Mouse (Mus musculus) testis, postnatal 10 days (tissue): ENCODE measurements at regions not wholly inside any gene's neighbourhood (a gene's known extent, or its start where the extent isn't known, plus 50 kb on each side); places are given as distances from the start of the nearest gene placed in this dataset.

Experiments used
- DNase-seq: peaks from one replicate; pipeline ENCODE4 v3.0.0; 2021; ENCODE audit warnings: low spot score

DNA sequence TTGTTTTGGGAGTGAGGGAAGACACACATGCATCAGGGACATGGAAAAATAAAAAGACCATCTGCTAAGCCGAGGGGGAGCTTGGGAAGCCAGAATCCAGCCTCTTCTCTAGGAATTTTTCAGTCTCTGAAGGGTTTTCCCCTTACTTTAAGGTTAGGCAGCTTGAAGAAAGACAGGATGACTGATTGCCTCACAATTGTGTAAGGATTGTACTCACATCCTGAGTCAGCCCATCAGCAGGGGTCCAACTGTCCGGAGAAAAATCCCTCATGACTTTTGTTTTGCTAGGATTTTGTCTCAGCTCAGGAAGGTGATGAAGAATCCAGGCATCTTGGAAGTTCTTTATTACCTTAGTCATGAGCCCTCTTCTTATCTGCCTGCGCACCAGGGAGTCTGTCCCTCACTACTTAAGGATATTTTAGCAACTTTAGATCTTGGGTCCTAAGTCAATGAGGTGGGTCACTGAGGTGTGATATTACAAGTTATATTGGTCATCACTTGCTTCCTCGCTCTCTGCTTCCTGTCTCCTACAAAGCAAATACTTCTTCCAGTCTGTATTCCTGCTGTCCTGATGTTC, 65.8 kb upstream of the Bmp2k start:
- DNase-seq, result no peak

DNA sequence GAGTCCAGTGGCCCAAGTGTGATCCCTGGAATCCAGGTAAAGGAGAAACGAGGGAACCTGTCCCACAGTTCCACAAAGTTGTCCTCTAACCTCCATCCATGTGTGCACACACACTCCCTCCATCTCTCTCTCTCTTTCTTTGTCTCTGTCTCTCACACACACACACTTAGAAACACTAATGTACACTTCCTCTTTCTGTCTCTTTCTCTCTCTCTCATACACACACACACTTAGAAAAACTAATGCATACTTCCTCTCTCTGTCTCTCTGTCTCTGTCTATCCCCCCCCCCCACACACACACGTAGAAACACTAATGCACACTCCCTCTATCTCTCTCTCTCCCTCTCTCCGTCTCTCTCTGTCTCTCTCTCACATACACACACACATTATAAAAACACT, 61.2 kb upstream of the Bmp2k start:
- no peak for DNase-seq

DNA sequence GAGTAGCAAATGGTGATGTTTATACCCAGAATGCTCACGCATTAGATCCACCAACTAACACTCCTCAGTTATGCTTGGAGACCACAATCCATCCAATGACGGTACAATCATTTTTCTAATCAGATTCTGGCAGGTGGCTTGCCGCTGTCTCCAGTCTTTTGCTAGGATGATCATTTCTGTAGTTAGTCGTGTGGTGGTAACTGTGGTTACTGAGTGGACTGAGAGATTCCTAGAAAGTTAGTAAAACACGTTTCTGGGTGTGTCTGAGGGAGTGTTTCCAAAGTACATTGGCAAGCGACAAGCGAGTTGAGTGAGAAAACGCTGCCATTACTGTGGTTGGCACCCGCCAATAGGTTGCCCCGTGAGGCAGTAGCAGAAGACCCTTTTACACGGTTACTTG, 58.8 kb upstream of the Bmp2k start:
- DNase-seq, result no peak

DNA sequence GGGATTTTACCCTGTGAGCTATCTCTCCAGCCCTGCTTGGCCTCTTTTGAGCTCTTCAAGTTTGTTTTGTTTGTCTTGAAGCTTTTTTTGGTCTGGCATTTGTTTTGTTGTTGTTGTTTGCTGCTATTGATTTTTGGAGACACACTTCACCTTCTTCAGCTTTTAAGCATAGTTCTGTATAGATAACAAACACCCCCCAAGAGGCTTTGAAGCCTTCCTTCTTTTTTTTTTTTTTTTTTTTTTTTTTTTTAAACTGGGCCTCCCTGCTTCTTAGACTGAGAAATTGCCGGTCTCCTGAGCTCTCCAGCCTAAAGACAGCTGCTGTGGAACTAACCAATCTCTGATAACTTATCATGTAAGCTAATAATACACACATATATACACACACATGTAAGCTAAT, 58.2 kb upstream of the Bmp2k start:
- no peak for DNase-seq

DNA sequence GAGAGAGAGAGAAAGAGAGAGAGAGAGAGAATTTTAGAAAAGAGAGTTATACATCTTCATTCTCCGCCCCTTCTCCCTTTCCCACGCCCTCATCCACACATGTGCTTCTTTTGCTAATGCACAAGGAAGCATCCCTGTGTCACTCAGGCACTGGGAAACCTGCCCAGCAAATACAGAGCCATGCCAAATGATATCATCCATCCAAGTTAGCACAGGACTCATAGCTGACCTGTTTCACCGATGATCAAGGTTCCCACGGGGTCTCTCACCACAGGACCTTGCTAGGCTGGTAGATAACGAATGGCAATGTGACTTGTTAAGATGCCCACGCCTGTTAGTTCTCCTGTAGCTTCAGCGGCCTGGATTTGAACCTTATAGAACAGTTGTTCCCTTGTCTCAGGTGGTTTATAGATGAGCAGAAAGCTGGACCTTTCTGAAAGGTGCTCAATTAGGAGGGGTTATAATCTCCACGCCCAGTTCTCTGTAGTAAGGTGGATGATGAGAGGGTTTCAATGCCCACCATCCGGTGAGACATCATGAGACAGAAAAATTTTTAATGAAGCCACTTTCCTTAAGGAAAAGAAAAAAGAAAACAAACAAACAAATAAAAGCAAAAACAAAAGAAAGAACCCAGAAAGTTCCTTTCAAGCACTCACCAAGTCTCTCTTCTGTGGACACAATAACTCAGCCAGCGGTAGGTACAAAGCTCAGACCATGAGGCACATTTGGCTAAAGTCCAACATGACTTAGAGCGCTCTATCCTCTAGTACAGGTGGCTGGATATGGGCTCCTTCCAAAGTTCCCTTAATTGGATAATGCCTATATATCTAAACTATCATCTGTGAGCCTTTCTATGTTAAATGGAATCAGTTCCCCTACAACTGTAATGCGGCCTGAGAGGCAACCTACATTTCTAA, 57.1 kb upstream of the Bmp2k start:
- DNase-seq, result no peak

DNA sequence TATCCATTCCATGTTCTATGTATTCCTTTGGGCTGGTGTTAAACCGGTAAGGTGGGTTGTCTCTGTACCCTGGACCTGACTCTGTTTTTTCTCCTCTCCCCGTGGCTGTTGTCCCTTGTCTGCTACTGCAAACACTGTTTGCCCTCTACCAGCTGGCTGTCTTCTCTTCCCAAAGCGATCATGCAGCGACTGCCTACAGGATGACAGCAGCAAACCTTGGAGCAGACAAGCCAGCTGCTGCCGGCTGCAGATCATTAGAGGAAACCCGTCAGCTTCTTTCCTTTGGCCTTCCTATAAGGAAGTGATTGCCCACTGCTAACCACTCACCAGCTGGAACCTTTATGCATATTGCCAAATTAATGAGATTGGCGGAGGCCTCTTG, 56.4 kb upstream of the Bmp2k start:
- DNase-seq, result no peak

DNA sequence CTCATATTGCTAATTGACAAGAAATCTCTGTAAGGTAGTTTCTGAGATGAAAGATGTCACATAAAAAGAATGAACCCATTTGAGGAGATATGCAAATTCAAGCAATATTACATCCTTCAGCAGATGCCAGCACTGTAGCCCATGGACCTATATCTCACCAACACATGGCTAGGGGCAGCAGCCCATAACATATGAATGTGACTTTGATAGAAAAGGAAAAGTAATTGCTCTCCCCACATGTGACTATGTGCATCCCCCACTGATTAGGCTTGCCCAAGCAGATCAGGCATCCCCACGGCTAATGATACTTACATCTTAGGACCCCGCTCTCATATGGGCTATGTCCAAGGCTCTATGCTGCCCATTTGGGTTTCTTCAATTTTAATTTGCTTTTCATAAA, 56.0 kb upstream of the Bmp2k start:
- no peak for DNase-seq
